Mouse (Mus musculus) lung, adult 10 weeks (tissue): ENCODE data around the gene Olfr353. TPM values are rescaled to one million over a fixed set of nuclear protein-coding genes. Genes with fewer than 3 reads are reported as not detected.

Source experiments
- polyA plus RNA-seq: library from polyadenylated mRNA; stranded (reverse); fragments of 350-450 nt; fragmentation: Illumina TruSeq; extraction: RNeasy Lipid Tissue Mini Kit (QIAGEN cat#74804); gene quantifications from one replicate; pipeline ENCODE4 v1.2.3, GENCODE M21; 2014; ENCODE audit warnings: low read depth, low replicate concordance; ENCODE audit not compliant: insufficient read depth

Gene Olfr353
- polyA plus RNA-seq, result not detected

DNA sequence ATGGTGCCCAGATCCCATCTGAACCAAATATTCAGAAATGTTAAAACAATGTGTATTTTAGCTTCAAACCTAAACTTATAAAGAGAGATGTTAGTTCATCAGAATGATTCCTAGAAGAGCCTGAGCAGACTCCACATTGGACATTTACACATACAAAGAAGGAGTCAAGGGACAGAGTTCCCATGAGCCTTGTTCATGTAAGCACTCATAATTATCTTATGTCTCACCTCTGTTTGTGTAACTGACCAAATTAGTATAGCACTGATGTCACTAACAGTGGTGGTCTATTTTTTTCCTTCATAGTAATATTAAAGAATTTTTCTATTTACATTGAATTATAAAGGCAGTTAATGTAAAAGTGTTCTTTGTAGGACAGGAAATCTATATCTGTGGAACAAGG, at the start of gene Olfr353:
Gene Olfr353, minus strand, starts transcription at position 101 of the 400 bp plus-strand sequence.

DNA sequence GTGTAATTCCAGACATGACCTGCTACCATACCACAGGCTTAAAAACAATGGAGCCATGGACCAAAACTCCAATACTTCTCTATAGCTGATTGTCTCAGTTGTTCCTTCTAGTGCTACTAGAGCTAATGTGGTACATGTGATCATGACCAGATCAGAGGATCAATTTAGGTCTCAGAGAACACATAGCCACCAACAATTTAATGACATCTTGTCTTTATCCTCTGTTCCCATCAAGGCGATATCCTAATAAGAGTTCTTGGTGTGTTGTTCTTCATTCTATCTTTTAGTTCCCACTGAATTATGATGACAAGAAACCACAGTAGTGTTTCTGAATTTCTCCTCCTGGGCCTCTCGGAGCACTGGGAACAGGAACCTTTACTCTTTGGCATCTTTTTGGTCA, 44.1 kb upstream of the Olfr353 start, which contains the start of gene Olfr356:
Gene Olfr356, plus strand, starts transcription at position 301 of the 400 bp plus-strand sequence.

DNA sequence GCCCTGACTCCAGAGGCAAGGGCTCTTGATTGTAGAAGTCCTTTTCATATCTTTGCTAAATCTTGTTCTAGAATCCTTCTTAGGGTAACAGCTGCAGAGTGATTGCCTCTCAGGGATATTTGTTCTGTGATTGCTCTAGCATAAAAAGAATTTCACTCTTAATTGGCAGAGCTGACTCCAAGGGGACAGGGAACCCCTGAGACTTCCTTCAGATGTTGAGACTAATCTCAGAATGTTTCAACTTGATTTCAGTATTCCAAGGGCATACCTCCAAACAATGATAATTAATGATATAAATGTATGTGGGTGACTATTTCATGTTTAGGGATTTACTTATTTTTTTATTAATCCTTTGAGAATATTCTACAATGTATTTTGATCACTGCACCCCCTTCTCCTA, 36.1 kb upstream of the Olfr353 start, which contains the start of gene Olfr355:
Gene Olfr355, minus strand, starts transcription at position 101 of the 400 bp plus-strand sequence.

DNA sequence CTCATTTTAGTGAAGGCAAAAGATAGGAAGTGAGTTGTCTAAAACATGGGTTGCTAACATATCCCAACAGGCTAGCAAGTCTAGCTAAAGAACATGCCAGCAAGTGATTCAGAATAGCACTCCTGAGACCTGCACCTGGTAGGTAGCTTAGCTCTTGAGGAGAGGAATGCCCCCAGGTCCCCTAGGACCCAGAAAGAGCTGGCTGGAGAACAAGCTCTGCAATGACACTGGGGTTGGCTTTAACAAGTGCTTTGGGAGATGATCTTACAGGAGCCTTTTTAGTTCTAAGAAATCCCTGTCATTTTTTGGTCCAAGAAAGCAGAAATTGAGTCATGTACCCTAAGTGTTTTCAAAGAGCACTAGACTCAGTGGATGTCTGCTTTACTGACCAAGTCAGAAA, 12.6 kb upstream of the Olfr353 start, which contains the start of gene Olfr354:
Gene Olfr354, plus strand, starts transcription at position 301 of the 400 bp plus-strand sequence.

DNA sequence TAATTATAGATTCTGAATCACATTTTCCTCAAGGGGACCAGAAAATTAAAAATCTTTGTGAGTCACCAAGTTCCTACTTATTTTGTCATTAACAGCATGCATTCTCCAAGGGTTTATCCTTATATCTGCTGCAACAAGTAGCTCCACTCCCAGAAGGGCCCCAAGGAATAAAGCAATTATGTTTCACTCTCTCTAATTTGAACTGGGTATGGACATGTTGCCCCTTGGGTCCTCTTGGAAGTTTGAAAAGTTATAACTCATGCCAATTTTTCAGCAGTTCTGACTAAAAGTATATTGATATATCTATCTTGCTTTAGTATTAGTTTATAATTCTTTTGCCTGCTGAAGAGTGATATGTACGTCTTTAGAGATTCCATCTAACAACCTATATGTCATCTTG, 24.6 kb downstream of the Olfr353 start, which contains the start of gene Olfr352:
Gene Olfr352, plus strand, starts transcription at position 301 of the 400 bp plus-strand sequence.

DNA sequence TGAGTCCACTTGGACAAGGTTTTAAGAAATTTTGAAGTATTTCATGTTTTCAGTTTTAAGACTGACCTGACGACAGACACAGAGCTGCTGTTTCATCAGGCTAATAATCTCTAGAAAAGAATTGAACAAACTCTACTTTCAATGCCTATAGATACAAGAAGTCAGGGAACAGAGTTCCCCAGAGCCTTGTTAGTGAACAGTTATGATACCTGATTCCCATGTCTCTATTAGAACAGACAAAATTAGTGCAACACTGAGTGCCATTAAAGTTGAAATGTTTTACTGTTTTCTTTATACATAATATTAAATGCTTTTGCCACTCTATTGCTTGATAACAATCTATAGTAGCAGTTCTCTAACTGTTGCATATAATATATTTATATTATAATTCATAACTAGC, 30.2 kb downstream of the Olfr353 start, which contains the start of gene Olfr351:
Gene Olfr351, minus strand, starts transcription at position 101 of the 400 bp plus-strand sequence.

DNA sequence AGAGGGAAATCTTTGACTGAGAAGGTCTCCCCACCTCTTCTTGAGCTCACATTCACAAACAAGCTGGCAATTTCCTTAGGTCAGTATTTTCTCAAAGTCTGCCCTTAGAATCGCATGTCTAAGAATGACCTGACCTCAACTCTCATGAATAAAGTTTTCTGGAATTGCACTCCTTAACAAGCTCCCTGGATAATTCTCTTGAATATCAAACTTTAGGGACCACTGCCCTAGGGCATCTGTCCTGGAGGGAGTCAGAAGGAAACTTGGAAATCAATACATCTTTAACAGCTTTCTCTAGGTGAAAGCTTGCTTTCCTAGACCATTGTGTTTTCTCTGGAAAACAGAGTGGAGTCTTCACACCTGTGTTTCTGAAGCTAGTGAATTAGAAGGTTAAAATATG, 46.7 kb downstream of the Olfr353 start, which contains the start of gene Olfr350:
Gene Olfr350, plus strand, starts transcription at position 301 of the 400 bp plus-strand sequence.

Other genes with a start within 250 kb of the Olfr353 start
- gene Olfr346, start 207.1 kb downstream of the Olfr353 start, polyA plus RNA-seq, result not detected
- gene Olfr347, start 161.0 kb downstream of the Olfr353 start, polyA plus RNA-seq, result not detected
- gene Olfr348, start 108.7 kb downstream of the Olfr353 start, polyA plus RNA-seq, result not detected
- not detected for gene Olfr50, start 102.4 kb downstream of the Olfr353 start, polyA plus RNA-seq
- not detected for gene Olfr3, start 75.9 kb downstream of the Olfr353 start, polyA plus RNA-seq
- gene Olfr350, start 46.6 kb downstream of the Olfr353 start, polyA plus RNA-seq, result not detected
- gene Olfr351, start 30.3 kb downstream of the Olfr353 start, polyA plus RNA-seq, result not detected
- gene Olfr352, start 24.5 kb downstream of the Olfr353 start, polyA plus RNA-seq, result not detected
- not detected for gene Olfr354, start 12.7 kb upstream of the Olfr353 start, polyA plus RNA-seq
- not detected for gene Olfr355, start 36.0 kb upstream of the Olfr353 start, polyA plus RNA-seq
- gene Olfr356, start 44.2 kb upstream of the Olfr353 start, polyA plus RNA-seq, result not detected
- not detected for gene Olfr357, start 100.9 kb upstream of the Olfr353 start, polyA plus RNA-seq
- gene Olfr358, start 116.4 kb upstream of the Olfr353 start, polyA plus RNA-seq, result not detected
- gene Olfr360, start 172.8 kb upstream of the Olfr353 start, polyA plus RNA-seq, result not detected
- not detected for gene Olfr361, start 196.4 kb upstream of the Olfr353 start, polyA plus RNA-seq
- gene Olfr362, start 225.0 kb upstream of the Olfr353 start, polyA plus RNA-seq, result not detected
- gene Olfr364-ps1, start 246.4 kb upstream of the Olfr353 start, polyA plus RNA-seq, result not detected